Mouse (Mus musculus): ENCODE measurements around the gene Lipe.

DNA sequence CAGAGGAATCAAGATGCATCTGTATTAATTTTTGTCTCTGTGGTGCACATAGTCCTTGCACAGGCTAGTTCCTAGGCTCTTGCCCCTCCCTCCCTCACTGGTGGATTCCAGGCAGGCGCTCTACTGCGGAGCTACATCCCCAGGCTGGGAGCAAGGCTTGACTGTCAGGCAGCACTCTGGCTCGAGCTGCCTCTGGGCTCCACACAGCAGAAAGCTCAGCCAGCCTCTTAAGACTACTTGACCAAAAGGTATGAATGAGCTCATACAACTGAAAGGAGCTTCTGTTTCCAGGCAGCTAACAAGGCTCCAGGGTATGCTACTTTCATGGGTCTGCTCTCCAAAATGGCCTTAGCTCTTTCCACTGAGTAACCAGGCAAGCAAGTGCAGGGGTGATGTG, 17.2 kb downstream of the Lipe start:
- TF ChIP-seq CTCF (IDR thresholded peaks at IDR 0.05; ENCODE audit: control insufficient read depth, insufficient read depth, insufficient read length) = no peak
- TF ChIP-seq MYOD1 (IDR thresholded peaks at IDR 0.05; ENCODE audit: control insufficient read depth, insufficient read length, low read depth) = no peak

Data from C2C12 (cell line).